Mouse (Mus musculus): ENCODE data around the gene Asic5. TPM values are rescaled to one million over a fixed set of nuclear protein-coding genes. Genes with fewer than 3 reads are reported as not detected.

Gene Asic5
- polyA plus RNA-seq, 1 experiment from 2014 or later: 0.13 TPM

- no peak for DNase-seq (ENCODE audit: low spot score)
Measured at GRCm38 (mm10) chr3:82007002-82007401, 24.9 kb downstream of the Asic5 start.

- DNase-seq (ENCODE audit: low spot score): no peak
Measured at GRCm38 (mm10) chr3:82014148-82014703, 32.1 kb downstream of the Asic5 start.

- no peak for DNase-seq (ENCODE audit: low spot score)
Measured at GRCm38 (mm10) chr3:82022421-82022920, 40.4 kb downstream of the Asic5 start.

GRCm38 (mm10) chr3:82023065-82023464 is 41.0 kb downstream of the Asic5 start:
- DNase-seq (ENCODE audit: low spot score): no peak

GRCm38 (mm10) chr3:82027286-82027685 is 45.2 kb downstream of the Asic5 start:
- DNase-seq (ENCODE audit: low spot score): no peak

- DNase-seq (ENCODE audit: low spot score): peak; percentile 46
Measured at GRCm38 (mm10) chr3:82029229-82029628, 47.1 kb downstream of the Asic5 start.

- no peak for DNase-seq (ENCODE audit: low spot score)
Measured at GRCm38 (mm10) chr3:82030008-82030748, 48.1 kb downstream of the Asic5 start.

GRCm38 (mm10) chr3:82036262-82037044 is 54.4 kb downstream of the Asic5 start:
- no peak for DNase-seq (ENCODE audit: low spot score)

GRCm38 (mm10) chr3:82043676-82044075 is 61.6 kb downstream of the Asic5 start:
- DNase-seq (ENCODE audit: low spot score): no peak

GRCm38 (mm10) chr3:82044902-82045301 is 62.8 kb downstream of the Asic5 start:
- DNase-seq (ENCODE audit: low spot score): no peak

- DNase-seq (ENCODE audit: low spot score): no peak
Measured at GRCm38 (mm10) chr3:82046087-82046486, 64.0 kb downstream of the Asic5 start.

GRCm38 (mm10) chr3:82047100-82047753 is 65.1 kb downstream of the Asic5 start:
- DNase-seq (ENCODE audit: low spot score): no peak

GRCm38 (mm10) chr3:82048078-82048477 is 66.0 kb downstream of the Asic5 start:
- DNase-seq (ENCODE audit: low spot score): no peak

- DNase-seq (ENCODE audit: low spot score): no peak
Measured at GRCm38 (mm10) chr3:82048681-82049080, 66.6 kb downstream of the Asic5 start.

- no peak for DNase-seq (ENCODE audit: low spot score)
Measured at GRCm38 (mm10) chr3:82051468-82051867, 69.4 kb downstream of the Asic5 start.

GRCm38 (mm10) chr3:82052029-82052428 is 69.9 kb downstream of the Asic5 start:
- no peak for DNase-seq (ENCODE audit: low spot score)

- no peak for DNase-seq (ENCODE audit: low spot score)
Measured at GRCm38 (mm10) chr3:82054283-82054974, 72.3 kb downstream of the Asic5 start.

GRCm38 (mm10) chr3:82057201-82057600 is 75.1 kb downstream of the Asic5 start:
- no peak for DNase-seq (ENCODE audit: low spot score)

- DNase-seq (ENCODE audit: low spot score): no peak
Measured at GRCm38 (mm10) chr3:82061402-82062180, 79.5 kb downstream of the Asic5 start.

- no peak for DNase-seq (ENCODE audit: low spot score)
Measured at GRCm38 (mm10) chr3:82067830-82068229, 85.7 kb downstream of the Asic5 start.

Data from thymus, postnatal 0 days (tissue).